Mouse (Mus musculus): ENCODE results near the gene Tstd2. TPM values are rescaled to one million over a fixed set of nuclear protein-coding genes. Genes with fewer than 3 reads are reported as not detected.
A peak's percentile ranks its signal among the peaks of the same experiment; 100 is the strongest.

The Tstd2 gene
- polyA plus RNA-seq, 1 experiment from 2014 or later = 29.3 TPM

- no peak overlapping the region for H3K9ac ChIP-seq
- no peaks in the 10 kb centered on the region for H3K4me1 ChIP-seq (replicated peaks)
- H3K27me3 ChIP-seq (replicated peaks) = no peaks in the 10 kb centered on the region
- no peaks in the 10 kb centered on the region for H3K9me3 ChIP-seq
- H3K27ac ChIP-seq = no peak overlapping the region
- no peak overlapping the region for H3K4me2 ChIP-seq (replicated peaks)
- ATAC-seq = no peak
- no peaks in the 10 kb centered on the region for H3K36me3 ChIP-seq
- no peak overlapping the region for H3K4me3 ChIP-seq (replicated peaks)
- 77% methylated on average over 5 of the region's 5 CpGs for WGBS
Measured at GRCm38 (mm10) chr4:46092429-46093076, 45.9 kb downstream of the Tstd2 start.

GRCm38 (mm10) chr4:46089524-46090125 is 48.9 kb downstream of the Tstd2 start:
- H3K4me3 ChIP-seq (replicated peaks) = no peak overlapping the region
- no peaks in the 10 kb centered on the region for H3K27me3 ChIP-seq (replicated peaks)
- no peaks in the 10 kb centered on the region for H3K9me3 ChIP-seq
- no peak for ATAC-seq
- H3K4me1 ChIP-seq (replicated peaks) = no peaks in the 10 kb centered on the region
- no peak overlapping the region for H3K27ac ChIP-seq
- no peaks in the 10 kb centered on the region for H3K36me3 ChIP-seq
- H3K4me2 ChIP-seq (replicated peaks) = no peak overlapping the region
- WGBS = 93% methylated on average over 14 of the region's 14 CpGs
- H3K9ac ChIP-seq = no peak overlapping the region

- WGBS = 23% methylated on average over 5 of the region's 5 CpGs
- no peaks in the 10 kb centered on the region for H3K27me3 ChIP-seq (replicated peaks)
- no peak overlapping the region for H3K9ac ChIP-seq
- peak; percentile 56 for ATAC-seq
- no peaks in the 10 kb centered on the region for H3K4me1 ChIP-seq (replicated peaks)
- no peak overlapping the region for H3K4me2 ChIP-seq (replicated peaks)
- no peak overlapping the region for H3K27ac ChIP-seq
- no peaks in the 10 kb centered on the region for H3K36me3 ChIP-seq
- no peak overlapping the region for H3K4me3 ChIP-seq (replicated peaks)
- H3K9me3 ChIP-seq = no peaks in the 10 kb centered on the region
Measured at GRCm38 (mm10) chr4:46087852-46088251, 50.6 kb downstream of the Tstd2 start.

GRCm38 (mm10) chr4:46087427-46087771 is 51.1 kb downstream of the Tstd2 start:
- H3K4me3 ChIP-seq (replicated peaks) = no peak overlapping the region
- no peaks in the 10 kb centered on the region for H3K36me3 ChIP-seq
- no peaks in the 10 kb centered on the region for H3K9me3 ChIP-seq
- no peak overlapping the region for H3K4me2 ChIP-seq (replicated peaks)
- H3K4me1 ChIP-seq (replicated peaks) = no peaks in the 10 kb centered on the region
- no peaks in the 10 kb centered on the region for H3K27me3 ChIP-seq (replicated peaks)
- H3K27ac ChIP-seq = no peak overlapping the region
- WGBS = 73% methylated on average over 7 of the region's 7 CpGs
- no peak overlapping the region for H3K9ac ChIP-seq
- no peak for ATAC-seq

GRCm38 (mm10) chr4:46086718-46087426 is 51.6 kb downstream of the Tstd2 start:
- WGBS = 80% methylated on average over 17 of the region's 18 CpGs
- Histone ChIP-seq H3K4me3 (replicated peaks) (no peak overlapping the region), H3K36me3 (no peaks in the 10 kb centered on the region), H3K4me2 (replicated peaks) (no peak overlapping the region), H3K27ac (no peak overlapping the region), H3K4me1 (replicated peaks) (no peaks in the 10 kb centered on the region), H3K9me3 (no peaks in the 10 kb centered on the region), H3K27me3 (replicated peaks) (no peaks in the 10 kb centered on the region), H3K9ac (no peak overlapping the region)
- ATAC-seq = no peak

DNA sequence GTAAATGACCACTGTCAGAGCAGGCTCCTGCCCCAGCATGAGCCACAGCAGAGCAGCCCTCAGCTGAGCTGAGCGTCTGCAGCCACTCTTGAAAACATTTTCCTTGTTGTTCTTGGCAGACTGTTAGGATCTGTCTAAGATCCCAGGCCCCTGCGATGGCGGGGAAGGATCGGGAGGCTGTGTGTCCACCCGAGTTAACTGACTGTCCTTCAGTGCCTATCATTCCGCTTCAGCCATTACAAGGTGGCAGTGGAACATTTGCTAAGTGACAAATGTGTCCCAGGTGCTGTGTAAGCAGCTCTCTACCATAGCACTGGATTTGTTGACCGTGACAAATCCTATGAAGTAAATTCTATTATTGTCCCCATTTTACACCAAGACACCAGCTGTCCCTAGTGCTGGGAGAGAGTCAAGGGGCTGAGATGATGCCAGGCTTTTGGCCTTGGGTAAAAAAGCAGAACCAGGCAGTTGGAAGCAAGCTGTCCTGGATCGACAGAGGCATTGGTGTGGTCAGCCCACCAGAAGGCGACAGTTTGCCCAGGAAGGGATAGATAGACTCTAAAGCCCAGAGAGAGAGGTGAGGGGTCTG is 53.2 kb downstream of the Tstd2 start:
- no peak overlapping the region for H3K4me2 ChIP-seq (replicated peaks)
- H3K4me3 ChIP-seq (replicated peaks) = no peak overlapping the region
- H3K27me3 ChIP-seq (replicated peaks) = no peaks in the 10 kb centered on the region
- H3K9ac ChIP-seq = no peak overlapping the region
- 56% methylated on average over 9 of the region's 9 CpGs for WGBS
- no peaks in the 10 kb centered on the region for H3K9me3 ChIP-seq
- no peaks in the 10 kb centered on the region for H3K4me1 ChIP-seq (replicated peaks)
- H3K36me3 ChIP-seq = no peaks in the 10 kb centered on the region
- H3K27ac ChIP-seq = no peak overlapping the region
- 0 out of 2 replicates have a peak, but pooled peaks have one; percentile 23 for ATAC-seq

DNA sequence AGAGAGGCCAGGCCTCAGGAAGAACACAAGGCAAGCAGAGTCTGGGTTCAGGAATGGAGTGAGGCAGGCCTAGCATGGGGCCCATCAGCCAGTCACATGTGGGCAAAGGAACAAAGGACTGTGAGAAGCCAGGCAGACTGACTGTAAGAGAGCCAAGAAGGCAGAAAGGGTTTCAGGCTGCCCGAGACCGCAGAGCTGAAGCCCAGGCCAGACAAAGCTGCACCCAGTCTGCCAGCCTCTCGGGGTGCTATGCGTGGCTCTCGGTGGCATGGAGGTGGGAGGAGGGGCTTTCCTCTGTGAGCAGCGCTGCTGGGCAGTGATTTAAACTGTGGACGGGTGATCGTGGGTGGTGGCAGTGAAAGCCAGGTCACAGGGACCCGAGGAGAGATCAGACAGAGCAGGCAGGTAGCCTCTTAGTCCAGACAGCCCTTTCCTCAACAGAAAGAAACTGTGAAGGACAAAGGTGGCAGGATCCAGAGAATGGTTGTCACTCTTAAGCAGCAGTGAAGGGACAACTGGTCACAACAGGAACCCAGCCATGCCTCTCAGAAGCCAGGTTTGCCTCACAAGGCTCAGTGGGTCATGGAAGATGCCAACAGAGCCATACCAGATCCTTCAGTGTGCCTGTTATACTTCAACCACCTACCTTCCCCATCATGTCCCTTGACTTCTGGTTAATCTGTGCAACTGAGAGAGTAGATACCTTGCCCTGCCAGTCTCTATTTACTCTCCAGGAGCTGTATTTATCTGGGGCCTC is 53.9 kb downstream of the Tstd2 start:
- H3K4me2 ChIP-seq (replicated peaks) = no peak overlapping the region
- H3K9me3 ChIP-seq = no peaks in the 10 kb centered on the region
- no peaks in the 10 kb centered on the region for H3K4me1 ChIP-seq (replicated peaks)
- no peak for ATAC-seq
- 71% methylated on average over 9 of the region's 9 CpGs for WGBS
- no peak overlapping the region for H3K9ac ChIP-seq
- no peaks in the 10 kb centered on the region for H3K36me3 ChIP-seq
- no peaks in the 10 kb centered on the region for H3K27me3 ChIP-seq (replicated peaks)
- no peak overlapping the region for H3K4me3 ChIP-seq (replicated peaks)
- H3K27ac ChIP-seq = no peak overlapping the region

GRCm38 (mm10) chr4:46082555-46082954 is 55.9 kb downstream of the Tstd2 start:
- H3K4me1 ChIP-seq (replicated peaks) = no peaks in the 10 kb centered on the region
- no peaks in the 10 kb centered on the region for H3K36me3 ChIP-seq
- no peaks in the 10 kb centered on the region for H3K9me3 ChIP-seq
- ATAC-seq = no peak
- H3K4me2 ChIP-seq (replicated peaks) = no peak overlapping the region
- no peak overlapping the region for H3K4me3 ChIP-seq (replicated peaks)
- no peak overlapping the region for H3K9ac ChIP-seq
- WGBS = 72% methylated on average over 11 of the region's 11 CpGs
- no peaks in the 10 kb centered on the region for H3K27me3 ChIP-seq (replicated peaks)
- H3K27ac ChIP-seq = no peak overlapping the region

DNA sequence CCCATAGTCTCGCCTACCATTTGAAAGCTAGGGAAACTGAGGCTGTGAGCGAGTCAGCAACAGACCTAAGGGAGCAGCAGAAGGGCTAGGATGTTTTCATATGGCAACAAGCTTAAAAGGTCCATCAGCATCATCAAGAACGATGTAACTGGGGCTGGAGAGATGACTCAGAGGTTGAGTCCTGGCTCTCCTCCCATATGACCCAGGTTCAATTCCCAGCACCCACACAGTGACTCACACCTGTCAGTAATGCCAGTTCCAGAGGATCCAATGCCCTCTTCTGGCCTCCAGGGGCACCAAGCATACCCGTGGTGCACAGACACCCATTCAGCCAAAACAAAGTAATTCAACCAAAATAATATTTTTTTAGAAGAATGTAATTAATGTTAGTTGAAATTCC is 58.2 kb downstream of the Tstd2 start:
- Histone ChIP-seq H3K27me3 (replicated peaks) (no peaks in the 10 kb centered on the region), H3K27ac (no peak overlapping the region), H3K36me3 (no peaks in the 10 kb centered on the region), H3K9me3 (no peaks in the 10 kb centered on the region), H3K4me1 (replicated peaks) (no peaks in the 10 kb centered on the region), H3K4me3 (replicated peaks) (no peak overlapping the region), H3K4me2 (replicated peaks) (no peak overlapping the region), H3K9ac (no peak overlapping the region)
- ATAC-seq = no peak
- WGBS = 90% methylated on average over 4 of the region's 4 CpGs

- Histone ChIP-seq H3K4me1 (replicated peaks) (no peaks in the 10 kb centered on the region), H3K36me3 (no peaks in the 10 kb centered on the region), H3K4me2 (replicated peaks) (no peak overlapping the region), H3K9me3 (no peaks in the 10 kb centered on the region), H3K9ac (no peak overlapping the region), H3K4me3 (replicated peaks) (no peak overlapping the region), H3K27ac (no peak overlapping the region), H3K27me3 (replicated peaks) (no peaks in the 10 kb centered on the region)
- ATAC-seq = no peak
- 67% methylated on average over 2 of the region's 2 CpGs for WGBS
Measured at GRCm38 (mm10) chr4:46076892-46077291, 61.6 kb downstream of the Tstd2 start.

GRCm38 (mm10) chr4:46075664-46076063 is 62.8 kb downstream of the Tstd2 start:
- no peak overlapping the region for H3K9ac ChIP-seq
- H3K27me3 ChIP-seq (replicated peaks) = no peaks in the 10 kb centered on the region
- no peak overlapping the region for H3K4me3 ChIP-seq (replicated peaks)
- H3K36me3 ChIP-seq = no peaks in the 10 kb centered on the region
- ATAC-seq = no peak
- H3K4me1 ChIP-seq (replicated peaks) = no peaks in the 10 kb centered on the region
- H3K27ac ChIP-seq = no peak overlapping the region
- H3K4me2 ChIP-seq (replicated peaks) = no peak overlapping the region
- no peaks in the 10 kb centered on the region for H3K9me3 ChIP-seq
- 80% methylated on average over 3 of the region's 3 CpGs for WGBS

DNA sequence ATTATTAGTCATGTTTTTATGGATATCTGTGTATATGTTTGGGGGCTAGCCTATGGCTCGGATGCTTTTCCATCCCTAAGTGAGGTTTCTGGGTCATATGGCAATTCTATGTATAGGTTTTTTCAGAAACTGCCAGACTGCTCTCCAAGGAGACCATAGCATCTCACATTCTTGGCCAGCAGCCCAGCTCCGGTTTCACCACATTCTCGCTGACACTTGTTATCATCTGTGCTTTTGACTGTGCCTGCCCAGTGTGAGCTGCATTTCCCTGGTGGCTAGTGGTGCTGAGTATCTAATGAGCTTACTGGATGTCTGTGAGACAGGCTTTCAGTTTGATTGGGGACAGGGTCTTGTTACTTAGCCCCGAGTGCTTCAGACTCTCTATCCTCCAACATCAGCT is 64.8 kb downstream of the Tstd2 start:
- Histone ChIP-seq H3K4me2 (replicated peaks) (no peak overlapping the region), H3K4me3 (replicated peaks) (no peak overlapping the region), H3K27me3 (replicated peaks) (no peaks in the 10 kb centered on the region), H3K27ac (no peak overlapping the region), H3K4me1 (replicated peaks) (no peaks in the 10 kb centered on the region), H3K36me3 (no peaks in the 10 kb centered on the region), H3K9ac (no peak overlapping the region), H3K9me3 (no peaks in the 10 kb centered on the region)
- 45% methylated on average over 4 of the region's 4 CpGs for WGBS
- no peak for ATAC-seq
